Mouse (Mus musculus): ENCODE data around the gene Sgpp2. TPM values are rescaled to one million over a fixed set of nuclear protein-coding genes. Genes with fewer than 3 reads are reported as not detected.

Gene Sgpp2
- polyA plus RNA-seq, 1 experiment: 0.67 TPM

DNA sequence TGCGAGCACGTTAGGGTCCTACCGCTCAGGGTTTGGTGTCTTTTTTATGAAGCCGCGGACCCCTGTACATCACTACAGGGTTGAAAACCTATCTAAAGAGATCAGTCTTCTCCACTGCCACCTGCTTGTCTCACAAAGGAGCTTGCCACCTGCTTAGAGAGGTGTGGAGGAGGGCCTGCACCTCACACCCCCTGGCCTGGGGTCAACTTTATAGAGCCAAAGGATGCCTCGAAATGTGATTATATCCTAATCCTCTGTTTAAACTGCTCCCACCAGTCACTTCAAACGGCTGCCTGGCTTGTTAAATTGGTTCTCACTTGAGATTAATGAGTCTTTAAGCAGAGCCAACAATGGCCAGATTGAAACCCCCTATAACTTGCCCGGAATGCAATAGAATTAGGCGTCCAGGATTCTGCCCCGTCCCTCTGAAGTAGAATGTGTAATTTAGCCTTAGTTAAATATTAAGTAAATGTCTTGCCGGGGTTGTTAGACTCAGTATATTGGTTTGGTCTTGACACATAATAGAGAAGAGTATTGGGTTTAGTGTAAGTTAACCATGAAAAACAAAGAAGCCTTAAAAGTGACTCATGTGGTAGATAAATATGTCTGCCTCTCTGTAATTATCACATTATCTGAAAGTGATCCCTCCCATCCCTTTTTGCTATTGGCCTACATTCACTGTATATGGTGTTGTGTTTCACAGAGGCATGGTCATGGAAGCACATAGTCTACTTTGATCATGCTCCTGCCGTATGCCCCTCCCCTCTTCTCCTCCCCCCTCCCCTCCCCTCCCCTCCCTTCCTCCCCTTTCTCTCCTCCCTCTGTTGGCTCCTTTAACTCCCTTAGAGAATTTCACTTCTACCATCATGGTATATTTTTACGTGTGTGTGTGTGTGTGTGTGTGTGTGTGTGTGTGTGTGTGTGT is 54.1 kb downstream of the Sgpp2 start:
- H3K36me3 ChIP-seq (ENCODE audit: control insufficient read depth, insufficient read depth, low read length): no peaks in the 10 kb centered on the region
- H3K4me1 ChIP-seq (replicated peaks; ENCODE audit: control insufficient read depth, insufficient read depth, low read length): no peaks in the 10 kb centered on the region
- WGBS: 85% methylated on average over 13 of the region's 13 CpGs
- no peak overlapping the region for H3K4me3 ChIP-seq (ENCODE audit: control insufficient read depth, insufficient read depth, low read length)
- no peak for DNase-seq
- H3K27me3 ChIP-seq (ENCODE audit: control insufficient read depth, insufficient read depth, low read length): no peaks in the 10 kb centered on the region
- TF ChIP-seq POLR2A (IDR thresholded peaks at IDR 0.05; ENCODE audit: control insufficient read depth, extremely low read depth, insufficient read depth, low read length, poor library complexity) (no peak), CTCF (IDR thresholded peaks at IDR 0.05; ENCODE audit: borderline replicate concordance, control insufficient read depth, extremely low read depth, insufficient read depth, low read length, poor library complexity) (no peak)
- no peak overlapping the region for H3K27ac ChIP-seq (ENCODE audit: control insufficient read depth, insufficient read depth, low read length)

- 61% methylated on average over 5 of the region's 5 CpGs for WGBS
- Histone ChIP-seq H3K4me3 (ENCODE audit: control insufficient read depth, insufficient read depth, low read length) (no peak overlapping the region), H3K27ac (ENCODE audit: control insufficient read depth, insufficient read depth, low read length) (no peak overlapping the region), H3K4me1 (replicated peaks; ENCODE audit: control insufficient read depth, insufficient read depth, low read length) (no peaks in the 10 kb centered on the region), H3K36me3 (ENCODE audit: control insufficient read depth, insufficient read depth, low read length) (no peaks in the 10 kb centered on the region), H3K27me3 (ENCODE audit: control insufficient read depth, insufficient read depth, low read length) (no peaks in the 10 kb centered on the region)
- no peak for DNase-seq
- no peak for TF ChIP-seq CTCF (IDR thresholded peaks at IDR 0.05; ENCODE audit: borderline replicate concordance, control insufficient read depth, extremely low read depth, insufficient read depth, low read length, poor library complexity)
Measured at GRCm38 (mm10) chr1:78367806-78368205, 57.7 kb downstream of the Sgpp2 start.

DNA sequence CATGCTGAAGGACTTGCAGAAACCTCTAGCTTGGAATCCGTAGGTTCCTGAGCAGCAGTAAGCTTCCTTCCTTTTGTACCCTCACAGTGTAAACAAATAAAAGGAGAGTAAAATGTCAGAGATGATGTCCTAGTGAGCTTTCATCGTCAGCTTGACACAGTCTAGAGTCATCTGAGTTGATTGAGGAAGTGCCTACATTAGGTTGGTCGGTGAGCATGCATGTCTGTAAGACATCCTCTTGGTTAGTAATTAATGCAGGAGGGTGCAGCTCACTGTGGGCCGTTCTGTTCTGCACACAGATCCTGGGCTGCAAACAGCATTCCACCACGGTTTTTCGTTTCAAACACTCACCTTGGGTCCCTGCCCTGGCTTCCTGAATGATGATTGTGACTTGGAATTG is 60.0 kb downstream of the Sgpp2 start:
- no peaks in the 10 kb centered on the region for H3K27me3 ChIP-seq (ENCODE audit: control insufficient read depth, insufficient read depth, low read length)
- no peaks in the 10 kb centered on the region for H3K4me1 ChIP-seq (replicated peaks; ENCODE audit: control insufficient read depth, insufficient read depth, low read length)
- no peaks in the 10 kb centered on the region for H3K36me3 ChIP-seq (ENCODE audit: control insufficient read depth, insufficient read depth, low read length)
- 36% methylated on average over 6 of the region's 6 CpGs for WGBS
- H3K4me3 ChIP-seq (ENCODE audit: control insufficient read depth, insufficient read depth, low read length): no peak overlapping the region
- TF ChIP-seq CTCF (IDR thresholded peaks at IDR 0.05; ENCODE audit: borderline replicate concordance, control insufficient read depth, extremely low read depth, insufficient read depth, low read length, poor library complexity): no peak
- TF ChIP-seq POLR2A (IDR thresholded peaks at IDR 0.05; ENCODE audit: control insufficient read depth, extremely low read depth, insufficient read depth, low read length, poor library complexity): no peak
- DNase-seq: no peak
- no peak overlapping the region for H3K27ac ChIP-seq (ENCODE audit: control insufficient read depth, insufficient read depth, low read length)

DNA sequence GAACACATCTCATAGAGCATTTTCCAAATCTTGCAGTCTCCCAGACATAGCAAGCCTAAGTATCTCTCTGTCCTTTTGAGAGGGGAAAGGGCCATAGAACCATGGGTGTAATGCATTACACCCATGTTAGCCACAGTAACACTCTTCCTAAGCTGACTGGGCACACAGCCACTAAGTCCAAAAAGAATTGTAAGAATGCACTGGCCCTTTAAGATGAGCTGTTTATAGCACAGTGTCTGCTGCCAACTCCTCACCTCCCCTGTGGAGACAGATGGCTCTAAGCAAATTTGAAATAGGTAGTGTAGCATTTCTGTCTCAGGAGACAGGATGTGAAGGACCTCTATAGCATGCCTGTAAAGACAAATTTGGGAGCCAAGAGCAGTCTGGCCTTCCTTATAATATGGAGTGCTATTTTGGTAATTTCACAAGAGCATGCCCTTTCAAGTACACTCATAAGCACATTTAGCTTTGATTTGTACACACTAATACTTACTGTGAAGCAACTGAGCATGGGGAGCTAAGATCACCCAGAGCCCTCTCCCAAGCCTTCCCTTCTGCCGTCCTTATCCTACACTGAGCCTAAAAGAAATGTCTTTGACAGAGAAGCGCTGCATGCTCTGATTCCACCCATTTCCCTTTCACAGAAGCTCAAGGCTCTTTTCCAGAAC is 61.6 kb downstream of the Sgpp2 start:
- WGBS: 89% methylated on average over 2 of the region's 2 CpGs
- H3K27ac ChIP-seq (ENCODE audit: control insufficient read depth, insufficient read depth, low read length): no peak overlapping the region

GRCm38 (mm10) chr1:78372316-78372715 is 62.2 kb downstream of the Sgpp2 start:
- TF ChIP-seq POLR2A (IDR thresholded peaks at IDR 0.05; ENCODE audit: control insufficient read depth, extremely low read depth, insufficient read depth, low read length, poor library complexity) (no peak), CTCF (IDR thresholded peaks at IDR 0.05; ENCODE audit: borderline replicate concordance, control insufficient read depth, extremely low read depth, insufficient read depth, low read length, poor library complexity) (no peak)
- Histone ChIP-seq H3K36me3 (ENCODE audit: control insufficient read depth, insufficient read depth, low read length) (no peaks in the 10 kb centered on the region), H3K4me3 (ENCODE audit: control insufficient read depth, insufficient read depth, low read length) (no peak overlapping the region), H3K4me1 (replicated peaks; ENCODE audit: control insufficient read depth, insufficient read depth, low read length) (no peaks in the 10 kb centered on the region), H3K27ac (ENCODE audit: control insufficient read depth, insufficient read depth, low read length) (no peak overlapping the region), H3K27me3 (ENCODE audit: control insufficient read depth, insufficient read depth, low read length) (no peaks in the 10 kb centered on the region)
- 94% methylated on average over 9 of the region's 9 CpGs for WGBS
- no peak for DNase-seq

More for the DNA sequence above, 61.6 kb downstream of the Sgpp2 start:
- Histone ChIP-seq H3K4me3 (ENCODE audit: control insufficient read depth, insufficient read depth, low read length) (no peak overlapping the region), H3K27me3 (ENCODE audit: control insufficient read depth, insufficient read depth, low read length) (no peaks in the 10 kb centered on the region), H3K4me1 (replicated peaks; ENCODE audit: control insufficient read depth, insufficient read depth, low read length) (no peaks in the 10 kb centered on the region), H3K36me3 (ENCODE audit: control insufficient read depth, insufficient read depth, low read length) (no peaks in the 10 kb centered on the region)
- TF ChIP-seq CTCF (IDR thresholded peaks at IDR 0.05; ENCODE audit: borderline replicate concordance, control insufficient read depth, extremely low read depth, insufficient read depth, low read length, poor library complexity) (no peak), POLR2A (IDR thresholded peaks at IDR 0.05; ENCODE audit: control insufficient read depth, extremely low read depth, insufficient read depth, low read length, poor library complexity) (no peak)
- no peak for DNase-seq

GRCm38 (mm10) chr1:78373836-78374235 is 63.7 kb downstream of the Sgpp2 start:
- Histone ChIP-seq H3K27me3 (ENCODE audit: control insufficient read depth, insufficient read depth, low read length) (no peaks in the 10 kb centered on the region), H3K4me1 (replicated peaks; ENCODE audit: control insufficient read depth, insufficient read depth, low read length) (no peaks in the 10 kb centered on the region), H3K36me3 (ENCODE audit: control insufficient read depth, insufficient read depth, low read length) (no peaks in the 10 kb centered on the region), H3K4me3 (ENCODE audit: control insufficient read depth, insufficient read depth, low read length) (no peak overlapping the region), H3K27ac (ENCODE audit: control insufficient read depth, insufficient read depth, low read length) (no peak overlapping the region)
- WGBS: 92% methylated on average over 5 of the region's 5 CpGs
- TF ChIP-seq CTCF (IDR thresholded peaks at IDR 0.05; ENCODE audit: borderline replicate concordance, control insufficient read depth, extremely low read depth, insufficient read depth, low read length, poor library complexity): no peak
- no peak for TF ChIP-seq POLR2A (IDR thresholded peaks at IDR 0.05; ENCODE audit: control insufficient read depth, extremely low read depth, insufficient read depth, low read length, poor library complexity)
- no peak for DNase-seq
